Mouse (Mus musculus) spleen, adult 12 weeks (tissue): ENCODE data around the gene Ubox5.
"Not testable (repeated sequence)": the region's sequence is repeated elsewhere in the genome, so short reads cannot be mapped to it uniquely, and the experiment has no call there.

ENCODE experiments used
- DNase-seq: peaks from one replicate; pipeline ENCODE4 v3.0.0; 2022; ENCODE audit warnings: low spot score

Gene Ubox5

DNA sequence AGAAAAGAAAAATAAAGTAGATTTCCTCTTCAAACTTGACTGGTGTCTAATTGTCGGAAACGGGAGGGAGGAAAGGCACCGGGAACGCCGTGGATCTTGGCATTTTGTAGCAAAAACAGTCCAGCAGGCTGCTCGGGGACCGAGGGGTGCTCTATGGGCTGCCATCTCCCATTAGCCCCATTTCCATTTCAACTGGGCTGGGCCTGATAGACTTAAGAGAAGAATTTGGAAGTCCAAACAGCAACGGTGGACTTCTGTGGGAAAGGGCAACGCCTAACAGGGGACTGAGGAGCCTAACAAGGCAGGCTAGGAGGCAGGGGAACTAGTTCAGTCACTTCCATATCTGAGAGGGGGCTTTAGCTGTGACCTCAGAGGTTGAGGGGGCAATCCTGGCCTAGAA is 52.8 kb downstream of the Ubox5 start:
- DNase-seq: no peak

DNA sequence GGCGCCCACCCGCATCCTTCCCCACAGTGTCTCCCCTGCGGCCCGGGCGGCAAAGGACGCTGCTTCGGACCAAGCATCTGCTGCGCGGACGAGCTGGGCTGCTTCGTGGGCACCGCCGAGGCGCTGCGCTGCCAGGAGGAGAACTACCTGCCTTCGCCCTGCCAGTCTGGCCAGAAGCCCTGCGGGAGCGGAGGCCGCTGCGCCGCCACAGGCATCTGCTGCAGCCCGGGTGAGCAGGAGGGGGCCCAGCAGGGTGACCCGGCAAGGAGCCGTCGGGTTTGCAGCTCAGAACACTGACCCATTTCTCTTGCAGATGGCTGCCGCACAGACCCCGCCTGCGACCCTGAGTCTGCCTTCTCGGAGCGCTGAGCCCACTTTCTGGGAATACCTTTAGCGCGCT is 53.3 kb downstream of the Ubox5 start:
- not testable (repeated sequence) for DNase-seq

DNA sequence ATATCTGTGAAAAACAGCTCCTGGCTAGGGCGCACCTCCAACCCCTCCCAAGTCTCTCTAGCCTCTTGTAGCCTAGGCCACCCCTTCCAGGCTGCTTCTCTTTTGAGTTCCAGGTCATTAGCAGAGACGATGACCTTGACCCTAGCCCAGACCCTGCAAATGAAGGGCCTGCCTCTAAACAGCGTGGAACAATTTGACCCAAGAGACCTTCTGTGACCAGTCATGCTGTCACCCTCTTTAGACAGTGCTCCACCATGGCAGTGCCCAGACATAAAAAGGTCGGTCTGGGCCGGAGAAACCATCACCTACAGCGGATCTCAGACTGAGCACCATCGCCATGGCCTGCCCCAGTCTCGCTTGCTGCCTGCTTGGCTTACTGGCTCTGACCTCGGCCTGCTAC is 54.0 kb downstream of the Ubox5 start, which contains the start of gene Oxt:
TSS of gene Oxt (plus strand) at position 301 of the 400 bp plus-strand sequence.
- DNase-seq: no peak

DNA sequence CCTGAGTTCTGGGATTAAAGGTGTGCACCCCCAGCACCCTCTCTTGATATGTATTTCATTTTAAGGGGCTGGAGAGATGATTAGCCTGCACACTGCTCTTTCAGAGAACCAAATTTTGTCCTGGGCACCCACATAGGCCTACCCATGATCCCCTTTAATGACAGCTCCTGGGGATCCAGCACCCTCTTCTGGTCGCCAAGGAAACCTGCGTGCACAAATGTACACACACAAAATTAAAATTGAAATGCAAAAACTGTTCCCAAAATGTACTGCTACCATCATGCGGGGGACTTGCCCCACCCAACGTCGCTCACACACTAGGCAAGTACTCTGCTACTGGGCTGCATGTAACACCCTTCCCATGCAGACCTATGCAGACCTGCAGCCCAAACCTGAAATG is 54.9 kb downstream of the Ubox5 start:
- DNase-seq: no peak

DNA sequence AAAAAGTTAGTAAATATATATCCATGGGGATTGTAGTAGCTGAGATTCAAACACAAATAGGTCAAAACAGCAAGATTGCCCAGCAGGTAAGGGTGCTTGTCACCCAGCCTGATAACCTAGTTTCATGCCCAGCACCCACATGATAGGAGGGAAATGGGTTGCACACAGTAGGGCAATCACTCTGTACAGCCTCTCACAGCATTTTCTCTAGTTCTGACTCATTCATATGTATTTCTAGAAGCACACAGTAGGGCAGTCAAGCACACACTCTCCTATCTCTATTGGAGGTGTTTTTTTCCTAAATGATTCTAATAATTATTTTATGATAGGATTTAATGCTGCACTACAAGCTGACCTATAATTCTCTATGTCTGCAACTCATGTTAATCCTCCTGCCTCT is 59.9 kb downstream of the Ubox5 start:
- DNase-seq: no peak

DNA sequence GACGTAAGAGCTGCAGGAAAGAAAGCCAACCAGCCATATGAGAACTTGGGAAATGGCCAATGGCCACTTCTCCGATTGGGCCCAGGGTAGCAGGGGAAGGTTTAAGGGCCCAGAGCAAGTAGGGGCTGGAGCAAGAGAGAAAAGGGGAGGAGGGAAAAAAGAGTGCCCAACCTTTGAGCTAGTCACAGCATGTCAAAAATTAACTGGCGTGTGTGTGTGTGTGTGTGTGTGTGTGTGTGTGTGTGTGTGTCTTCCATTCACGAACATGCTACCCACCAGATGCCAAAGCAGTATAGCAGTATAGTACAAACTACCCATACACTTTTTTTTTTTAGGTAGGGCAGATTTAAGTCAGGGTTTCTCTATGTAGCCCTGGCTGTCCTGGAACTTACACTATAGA is 60.9 kb downstream of the Ubox5 start:
- DNase-seq: no peak

DNA sequence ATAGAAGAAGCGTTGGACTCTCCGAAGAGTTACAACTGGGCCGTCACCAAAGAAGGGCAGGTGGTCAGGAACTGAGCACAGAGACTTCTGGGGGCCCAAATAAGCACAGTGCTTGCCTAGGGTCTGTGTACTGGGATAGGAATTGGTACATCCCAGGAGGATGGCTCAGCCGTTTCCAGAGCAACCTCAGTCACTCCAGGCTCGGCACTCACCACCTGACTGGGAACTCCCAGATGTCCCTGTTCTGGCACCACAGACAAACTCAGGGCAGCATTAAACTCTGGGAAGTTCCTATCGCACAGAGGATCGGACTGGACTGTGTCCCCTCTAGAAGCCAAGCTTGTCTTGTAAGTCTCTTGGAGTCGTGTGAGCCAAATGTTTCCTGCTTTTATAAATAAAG is 64.9 kb downstream of the Ubox5 start:
- no peak for DNase-seq

DNA sequence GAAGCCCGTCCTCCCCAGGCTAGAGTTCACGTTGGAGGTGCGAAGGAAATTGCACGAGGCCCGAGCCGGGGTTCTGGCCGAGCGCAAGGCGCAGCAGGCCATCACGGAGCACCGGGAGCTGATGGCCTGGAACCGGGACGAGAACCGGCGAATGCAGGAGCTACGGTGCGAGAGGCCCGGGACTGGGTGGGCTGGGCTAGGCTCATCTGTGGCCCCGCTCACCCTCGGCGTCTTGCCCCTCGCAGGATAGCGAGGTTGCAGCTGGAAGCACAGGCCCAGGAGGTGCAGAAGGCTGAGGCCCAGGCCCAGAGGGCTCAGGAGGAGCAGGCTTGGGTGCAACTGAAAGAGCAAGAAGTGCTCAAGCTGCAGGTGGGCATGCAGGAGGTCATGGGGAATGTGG is 65.8 kb downstream of the Ubox5 start:
- no peak for DNase-seq

DNA sequence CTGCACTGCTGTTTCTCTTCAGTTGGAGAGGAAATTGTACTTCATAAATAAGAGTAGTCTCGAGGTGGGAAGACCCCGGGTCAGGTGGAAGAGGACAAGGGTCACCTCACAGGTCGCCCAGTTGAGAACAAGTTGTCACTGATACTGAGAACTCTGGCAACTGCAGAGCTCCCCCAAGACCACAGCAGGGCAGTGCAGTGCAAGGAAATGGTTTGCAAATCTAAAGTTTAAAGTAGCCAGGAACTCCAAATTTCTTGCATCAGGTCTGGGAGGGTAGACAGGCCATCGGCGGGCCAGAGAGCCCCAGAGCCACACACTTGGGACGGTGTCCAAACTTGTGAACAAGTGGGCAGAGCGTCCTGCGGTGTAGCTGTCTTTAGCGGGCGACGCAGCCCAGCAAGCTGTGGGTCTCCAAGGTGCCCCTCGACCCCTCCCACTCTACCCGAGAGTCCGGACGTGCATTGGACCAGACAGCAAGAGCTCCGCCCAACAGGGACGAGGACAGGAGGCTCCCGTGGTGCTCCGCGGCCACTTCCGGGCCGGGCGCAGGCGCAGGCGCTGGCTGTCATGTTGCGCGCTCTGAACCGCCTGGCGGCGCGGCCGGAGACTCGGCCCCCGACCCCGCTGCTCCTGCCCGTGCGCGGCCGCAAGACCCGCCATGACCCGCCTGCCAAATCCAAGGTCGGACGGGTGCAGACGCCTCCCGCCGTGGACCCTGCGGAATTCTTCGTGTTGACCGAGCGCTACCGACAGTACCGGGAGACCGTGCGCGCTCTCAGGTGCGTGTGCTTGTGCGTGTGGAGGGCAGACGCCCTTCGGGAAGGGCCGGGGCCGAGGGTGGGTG is 66.4 kb downstream of the Ubox5 start, which contains the start of gene Mrps26:
TSS of gene Mrps26 (plus strand) at position 531 of the 844 bp plus-strand sequence.
- DNase-seq: peak; percentile 73

DNA sequence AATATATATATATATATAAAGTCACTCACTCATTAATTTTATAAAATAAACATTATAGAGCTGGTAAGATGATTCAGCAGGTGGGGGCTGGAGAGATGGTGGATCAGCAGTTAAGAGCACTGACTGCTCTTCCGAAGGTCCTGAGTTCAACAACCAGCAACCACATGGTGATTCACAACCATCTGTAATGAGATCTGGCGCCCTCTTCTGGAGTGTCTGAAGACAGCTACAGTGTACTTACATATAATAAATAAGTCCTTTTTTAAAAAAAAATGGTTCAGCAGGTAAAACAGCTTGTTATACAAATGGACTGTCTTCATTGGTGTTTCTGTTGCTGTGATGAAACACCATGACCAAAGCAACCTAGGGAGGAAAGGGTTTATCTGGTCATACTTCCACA is 71.8 kb downstream of the Ubox5 start:
- no peak for DNase-seq

DNA sequence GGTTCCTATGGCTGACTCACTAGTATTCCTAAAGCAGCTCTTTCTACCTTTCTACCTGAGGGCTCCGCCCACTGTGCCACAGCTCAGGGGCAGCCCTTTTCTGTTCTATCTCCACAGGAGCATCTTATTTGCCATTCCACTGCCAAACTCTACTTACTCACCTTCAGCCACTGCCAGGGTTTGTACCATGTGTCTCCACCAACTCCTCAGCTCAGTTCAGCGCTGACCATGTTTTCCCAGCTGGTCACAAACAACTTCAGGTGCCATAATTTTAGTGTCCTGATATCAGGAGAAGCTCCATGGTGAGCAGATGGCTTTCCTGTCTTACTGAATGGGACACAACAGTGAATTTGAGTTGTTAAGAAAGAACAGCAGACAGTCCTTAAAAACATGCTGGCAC is 72.4 kb downstream of the Ubox5 start:
- no peak for DNase-seq

DNA sequence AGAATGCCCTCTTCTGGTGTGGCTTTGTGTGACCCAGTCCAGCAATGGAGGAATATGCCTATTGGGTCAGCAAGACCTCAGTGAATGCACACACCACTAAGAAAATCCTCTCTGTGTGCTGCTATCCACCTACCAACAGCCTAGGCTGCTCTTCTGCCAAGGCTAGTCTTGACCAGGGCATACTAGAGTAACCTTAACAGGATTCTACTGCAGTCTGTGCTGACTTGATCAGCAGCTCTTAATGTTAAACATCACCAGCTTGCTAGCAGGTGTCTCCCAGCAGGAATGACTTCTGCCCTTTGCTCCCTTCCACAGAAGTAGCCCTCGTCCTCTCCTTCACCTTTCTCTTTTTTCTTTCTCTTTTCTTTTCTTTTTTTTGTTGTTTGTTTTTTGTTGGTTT is 73.5 kb downstream of the Ubox5 start:
- DNase-seq: no peak

DNA sequence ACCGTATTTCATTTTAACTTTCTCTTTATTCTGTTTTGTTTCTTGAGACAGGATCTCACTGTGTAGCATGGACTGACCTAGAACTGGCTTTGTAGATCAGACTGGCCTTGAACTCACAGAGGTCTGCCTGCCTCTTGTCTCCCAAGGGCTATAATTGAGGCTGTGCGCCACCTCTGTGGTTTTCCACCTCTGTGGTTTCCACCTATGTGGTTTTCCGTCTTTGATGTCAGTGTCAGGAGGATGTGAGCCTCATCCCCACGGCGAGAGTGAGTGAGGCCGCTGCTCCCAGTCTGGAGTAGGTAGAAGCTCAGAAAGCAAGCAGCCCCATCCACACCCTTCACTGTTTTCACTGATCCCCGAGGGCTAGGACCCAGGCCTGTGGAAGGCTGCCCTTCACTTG is 75.0 kb downstream of the Ubox5 start:
- DNase-seq: no peak

DNA sequence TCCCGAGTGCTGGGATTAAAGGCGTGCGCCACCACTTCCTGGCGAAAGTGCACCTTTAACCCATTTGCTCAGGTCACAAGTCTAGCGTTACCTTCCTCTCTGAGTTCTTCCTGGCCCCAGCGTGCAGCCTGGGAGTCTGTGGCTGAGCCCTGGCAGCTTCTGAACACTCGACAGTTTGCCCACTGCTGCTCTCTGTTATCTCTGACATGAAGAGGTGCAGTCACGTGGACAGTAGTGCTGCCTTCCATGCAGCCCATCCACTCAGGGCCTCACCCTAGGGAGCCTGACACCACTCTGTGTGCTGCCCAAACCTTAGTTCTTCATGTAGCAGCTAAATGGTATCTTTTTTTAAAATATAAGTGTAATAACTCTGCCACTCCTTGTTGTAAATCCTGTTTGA is 82.9 kb downstream of the Ubox5 start:
- DNase-seq: no peak

DNA sequence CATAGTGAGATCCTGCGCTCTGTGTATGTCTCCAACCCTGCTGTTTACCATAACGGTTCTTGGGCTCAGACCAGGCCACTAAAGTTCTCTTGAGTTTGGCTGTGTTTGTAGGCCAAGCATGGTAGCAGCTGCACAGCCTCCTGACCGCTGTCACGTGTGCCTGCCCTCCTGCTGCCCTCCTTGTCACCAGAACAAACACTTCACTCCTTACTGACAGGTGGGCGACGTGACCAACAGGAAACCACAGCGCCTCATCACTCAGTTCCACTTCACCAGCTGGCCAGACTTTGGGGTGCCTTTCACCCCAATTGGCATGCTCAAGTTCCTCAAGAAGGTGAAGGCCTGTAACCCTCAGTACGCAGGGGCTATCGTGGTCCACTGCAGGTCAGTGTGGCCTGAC is 89.6 kb downstream of the Ubox5 start:
- no peak for DNase-seq
